Mouse (Mus musculus) lung, postnatal 0 days (tissue): Measurements from ENCODE around the gene Gm7735.
"Not testable (repeated sequence)": the region's sequence is repeated elsewhere in the genome, so short reads cannot be mapped to it uniquely, and the experiment has no call there.

Experiments
- CTCF ChIP-seq: IDR thresholded peaks from 2 replicates; pipeline ENCODE4 v1.5.1; 2016; ENCODE audit warnings: antibody characterized with exemption, mild to moderate bottlenecking
- EP300 ChIP-seq: IDR thresholded peaks from 2 replicates; pipeline ENCODE4 v1.6.1; 2016; ENCODE audit warnings: antibody characterized with exemption, mild to moderate bottlenecking, control low read depth

- TF ChIP-seq CTCF, EP300: not testable (repeated sequence)
Measured at GRCm38 (mm10) chr16:89169190-89169589, at the start of gene Gm7735.
